Mouse (Mus musculus): ENCODE data around the gene Spocd1.

Spocd1 gene

DNA sequence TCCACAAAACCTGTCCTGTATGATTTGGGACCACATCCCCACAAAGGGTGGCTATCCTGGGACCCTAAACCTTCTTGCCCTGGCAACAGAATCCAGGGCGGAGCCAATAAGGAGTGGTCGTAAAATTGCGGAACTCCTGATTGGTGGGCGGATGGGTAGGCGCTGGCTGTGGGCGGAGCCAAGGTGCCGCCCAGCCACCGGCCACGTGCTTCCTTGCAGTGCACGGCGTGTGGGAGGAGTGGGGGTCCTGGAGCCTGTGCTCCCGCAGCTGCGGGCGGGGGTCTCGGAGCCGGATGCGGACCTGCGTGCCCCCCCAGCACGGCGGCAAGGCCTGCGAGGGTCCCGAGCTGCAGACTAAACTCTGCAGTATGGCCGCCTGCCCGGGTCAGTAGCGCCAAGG lies 77.5 kb downstream of the Spocd1 start:
- no peak for DNase-seq (ENCODE audit: low spot score)
